Mouse (Mus musculus) Muller cell, postnatal 12 days (primary cell): Measurements from ENCODE around the gene Gm45837.

Experiments
- DNase-seq: peaks from one replicate; pipeline ENCODE4 v3.0.0-alpha.2; 2015; ENCODE audit errors: inconsistent ontology term

Gm45837 gene

GRCm38 (mm10) chr7:101437876-101438275, 27.2 kb downstream of the Gm45837 start:
- DNase-seq: no peak

- DNase-seq: no peak
These were observed 32.4 kb downstream of the Gm45837 start for GRCm38 (mm10) chr7:101443093-101443492.

- peak; percentile 73 for DNase-seq
These were observed 33.5 kb downstream of the Gm45837 start for GRCm38 (mm10) chr7:101444211-101444610.

GRCm38 (mm10) chr7:101449855-101450254, 39.2 kb downstream of the Gm45837 start:
- DNase-seq: peak; percentile 91

GRCm38 (mm10) chr7:101450422-101451401, 40.0 kb downstream of the Gm45837 start:
- peak; percentile 88 for DNase-seq

- no peak for DNase-seq
These were observed 42.0 kb downstream of the Gm45837 start for GRCm38 (mm10) chr7:101452669-101453068.

- no peak for DNase-seq
These were observed 42.6 kb downstream of the Gm45837 start for GRCm38 (mm10) chr7:101453296-101453695.

GRCm38 (mm10) chr7:101453725-101454124, 43.0 kb downstream of the Gm45837 start:
- DNase-seq: no peak

- DNase-seq: peak; percentile 64
These were observed 43.8 kb downstream of the Gm45837 start for GRCm38 (mm10) chr7:101454479-101454878.

- peak; percentile 56 for DNase-seq
These were observed 44.5 kb downstream of the Gm45837 start for GRCm38 (mm10) chr7:101455141-101455540.

GRCm38 (mm10) chr7:101456318-101456717, 45.6 kb downstream of the Gm45837 start:
- DNase-seq: no peak

- DNase-seq: no peak
These were observed 46.1 kb downstream of the Gm45837 start for GRCm38 (mm10) chr7:101456789-101457188.

GRCm38 (mm10) chr7:101457283-101457682, 46.6 kb downstream of the Gm45837 start:
- DNase-seq: no peak

GRCm38 (mm10) chr7:101457801-101458200, 47.1 kb downstream of the Gm45837 start:
- DNase-seq: no peak

GRCm38 (mm10) chr7:101458278-101458781, 47.6 kb downstream of the Gm45837 start:
- DNase-seq: no peak

- no peak for DNase-seq
These were observed 48.7 kb downstream of the Gm45837 start for GRCm38 (mm10) chr7:101459305-101459813.

GRCm38 (mm10) chr7:101459923-101460607, 49.4 kb downstream of the Gm45837 start:
- DNase-seq: no peak

- peak; percentile 66 for DNase-seq
These were observed 49.9 kb downstream of the Gm45837 start for GRCm38 (mm10) chr7:101460608-101460957.

- no peak for DNase-seq
These were observed 50.9 kb downstream of the Gm45837 start for GRCm38 (mm10) chr7:101461571-101461970.

GRCm38 (mm10) chr7:101462327-101463068, 51.8 kb downstream of the Gm45837 start:
- no peak for DNase-seq

GRCm38 (mm10) chr7:101463665-101464271, 53.1 kb downstream of the Gm45837 start:
- DNase-seq: no peak
